Mouse (Mus musculus): ENCODE results near the gene Nmnat3.

Nmnat3 gene

GRCm38 (mm10) chr9:98312622-98313374 is 25.6 kb downstream of the Nmnat3 start:
- no peak for DNase-seq (ENCODE audit: low spot score)

GRCm38 (mm10) chr9:98313587-98313986 is 26.4 kb downstream of the Nmnat3 start:
- no peak for DNase-seq (ENCODE audit: low spot score)

- DNase-seq (ENCODE audit: low spot score) = no peak
Measured at GRCm38 (mm10) chr9:98314059-98314650, 26.9 kb downstream of the Nmnat3 start.

- DNase-seq (ENCODE audit: low spot score) = no peak
Measured at GRCm38 (mm10) chr9:98317897-98318296, 30.7 kb downstream of the Nmnat3 start.

- DNase-seq (ENCODE audit: low spot score) = no peak
Measured at GRCm38 (mm10) chr9:98318875-98319274, 31.6 kb downstream of the Nmnat3 start.

GRCm38 (mm10) chr9:98320785-98321184 is 33.5 kb downstream of the Nmnat3 start:
- DNase-seq (ENCODE audit: low spot score) = no peak

- DNase-seq (ENCODE audit: low spot score) = no peak
Measured at GRCm38 (mm10) chr9:98326088-98326487, 38.9 kb downstream of the Nmnat3 start.

GRCm38 (mm10) chr9:98328415-98329176 is 41.4 kb downstream of the Nmnat3 start:
- no peak for DNase-seq (ENCODE audit: low spot score)

- peak; percentile 37 for DNase-seq (ENCODE audit: low spot score)
Measured at GRCm38 (mm10) chr9:98329274-98330105, 42.3 kb downstream of the Nmnat3 start.

- no peak for DNase-seq (ENCODE audit: low spot score)
Measured at GRCm38 (mm10) chr9:98333219-98333754, 46.1 kb downstream of the Nmnat3 start.

- no peak for DNase-seq (ENCODE audit: low spot score)
Measured at GRCm38 (mm10) chr9:98337881-98338769, 50.9 kb downstream of the Nmnat3 start.

GRCm38 (mm10) chr9:98339971-98340370 is 52.7 kb downstream of the Nmnat3 start:
- DNase-seq (ENCODE audit: low spot score) = no peak

GRCm38 (mm10) chr9:98340427-98340826 is 53.2 kb downstream of the Nmnat3 start:
- no peak for DNase-seq (ENCODE audit: low spot score)

- no peak for DNase-seq (ENCODE audit: low spot score)
Measured at GRCm38 (mm10) chr9:98345840-98346239, 58.6 kb downstream of the Nmnat3 start.

GRCm38 (mm10) chr9:98346240-98346639 is 59.0 kb downstream of the Nmnat3 start:
- DNase-seq (ENCODE audit: low spot score) = no peak

GRCm38 (mm10) chr9:98347021-98347420 is 59.8 kb downstream of the Nmnat3 start:
- no peak for DNase-seq (ENCODE audit: low spot score)

- no peak for DNase-seq (ENCODE audit: low spot score)
Measured at GRCm38 (mm10) chr9:98350318-98351144, 63.3 kb downstream of the Nmnat3 start.

- DNase-seq (ENCODE audit: low spot score) = no peak
Measured at GRCm38 (mm10) chr9:98352332-98352731, 65.1 kb downstream of the Nmnat3 start.

- DNase-seq (ENCODE audit: low spot score) = no peak
Measured at GRCm38 (mm10) chr9:98354919-98355318, 67.7 kb downstream of the Nmnat3 start.

- DNase-seq (ENCODE audit: low spot score) = no peak
Measured at GRCm38 (mm10) chr9:98361047-98361446, 73.8 kb downstream of the Nmnat3 start.
